Mouse (Mus musculus) right cerebral cortex, adult 2 months (tissue): ENCODE results near the gene Lrp1.
"Not testable (repeated sequence)": the region's sequence is repeated elsewhere in the genome, so short reads cannot be mapped to it uniquely, and the experiment has no call there.

Experiments used
- DNase-seq, 2 experiments: peaks; one replicate each; pipeline ENCODE4 v3.0.0; 2021 to 2022; ENCODE audit warnings: low spot score in 2 of 2

Gene Lrp1

DNA sequence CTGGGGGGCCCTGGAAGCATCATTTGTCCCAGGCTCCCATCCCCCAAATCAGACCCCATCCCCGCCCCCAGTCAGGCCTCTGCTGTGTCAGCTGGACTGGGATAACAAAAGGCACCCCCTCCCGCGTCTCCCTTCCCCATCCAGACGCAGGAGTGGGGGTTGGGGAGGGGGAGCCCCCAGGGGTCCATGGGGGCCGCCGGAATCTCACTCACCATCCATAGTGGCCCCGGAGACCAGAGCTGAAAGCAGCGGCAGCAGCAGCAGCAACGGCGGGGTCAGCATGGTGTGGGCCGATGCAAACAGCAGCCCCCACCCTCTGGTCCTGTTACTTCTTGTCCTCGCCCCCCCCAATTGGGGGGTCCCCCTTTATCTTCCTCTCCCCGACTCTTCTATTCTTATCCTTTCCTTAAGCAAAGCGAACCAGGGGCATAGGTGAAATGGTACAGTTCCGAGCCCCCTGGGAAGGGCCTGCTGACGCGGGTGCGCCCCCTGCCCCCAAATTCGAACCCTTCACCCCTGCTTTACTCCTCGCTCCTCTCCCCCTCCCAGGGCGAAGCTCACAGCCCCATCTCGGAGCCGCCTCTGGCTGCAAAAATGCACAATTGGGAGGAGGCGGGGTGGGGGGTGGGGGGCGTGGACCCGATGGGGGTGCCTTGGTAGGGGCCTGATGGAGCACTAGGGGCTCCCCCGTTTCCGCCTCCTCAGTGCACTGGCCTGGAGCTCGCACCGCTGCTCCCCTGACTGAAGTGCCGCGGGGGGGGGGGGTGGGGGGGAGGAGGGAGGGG lies at the start of gene Lrp1:
Gene Lrp1 (minus strand): TSS at position 743 of the 785 bp plus-strand sequence.
- no peak for DNase-seq

- no peak for DNase-seq
Observed at GRCm38 (mm10) chr10:127670185-127670584, 49.2 kb upstream of the Lrp1 start.

GRCm38 (mm10) chr10:127669170-127669569 lies 48.2 kb upstream of the Lrp1 start:
- DNase-seq = peak; percentile 60 to 61

- DNase-seq = peak; percentile 87
Observed at GRCm38 (mm10) chr10:127668093-127669050, 47.4 kb upstream of the Lrp1 start, which contains the start of gene Nab2. Gene Nab2 (minus strand): TSS chr10:127668568.

DNA sequence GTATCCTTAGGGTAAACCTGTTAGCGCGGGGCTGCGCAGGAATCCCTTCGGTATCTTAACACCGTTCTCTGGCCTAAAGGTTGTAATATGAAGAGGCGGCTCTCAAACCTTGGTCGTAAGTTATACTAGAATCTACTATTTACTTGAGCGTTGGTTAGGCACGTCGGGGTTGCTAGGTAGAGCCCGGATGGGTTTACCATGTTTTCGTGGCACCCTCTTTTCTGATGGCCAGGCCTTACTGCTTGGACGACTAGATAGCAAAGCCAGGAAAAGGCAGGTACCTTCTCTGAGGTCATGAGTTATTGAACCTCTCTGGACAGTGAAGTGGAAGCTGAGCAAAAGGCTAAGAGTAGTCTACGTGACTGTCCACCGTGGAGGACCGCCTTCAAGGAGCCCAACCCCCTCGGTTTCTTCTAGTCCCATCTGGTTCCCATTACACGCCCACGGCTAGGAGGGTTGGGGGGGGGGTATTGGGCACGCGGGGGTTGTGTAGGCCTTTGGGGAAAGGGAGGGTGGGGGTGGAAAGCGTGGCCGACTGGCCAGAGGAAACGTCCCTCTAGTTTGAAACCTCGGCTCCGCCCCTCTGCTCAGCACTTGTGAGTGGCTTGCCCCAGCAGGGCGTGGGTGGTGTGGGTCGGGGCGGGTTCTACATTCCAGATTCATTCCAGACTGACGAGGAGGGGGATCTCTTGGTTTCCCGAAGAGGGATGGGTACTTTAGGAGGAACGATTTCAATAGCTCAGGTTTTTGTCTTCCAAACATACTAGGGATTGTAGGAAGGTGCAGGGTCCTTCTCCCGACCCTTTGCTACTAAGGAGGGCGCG lies 46.5 kb upstream of the Lrp1 start:
- peak; percentile 73 to 78 for DNase-seq

GRCm38 (mm10) chr10:127666501-127667268 lies 45.7 kb upstream of the Lrp1 start, which contains the start of gene Nemp1:
Gene Nemp1 (plus strand): TSS chr10:127666901.
- DNase-seq = peak; percentile 73 to 75

DNA sequence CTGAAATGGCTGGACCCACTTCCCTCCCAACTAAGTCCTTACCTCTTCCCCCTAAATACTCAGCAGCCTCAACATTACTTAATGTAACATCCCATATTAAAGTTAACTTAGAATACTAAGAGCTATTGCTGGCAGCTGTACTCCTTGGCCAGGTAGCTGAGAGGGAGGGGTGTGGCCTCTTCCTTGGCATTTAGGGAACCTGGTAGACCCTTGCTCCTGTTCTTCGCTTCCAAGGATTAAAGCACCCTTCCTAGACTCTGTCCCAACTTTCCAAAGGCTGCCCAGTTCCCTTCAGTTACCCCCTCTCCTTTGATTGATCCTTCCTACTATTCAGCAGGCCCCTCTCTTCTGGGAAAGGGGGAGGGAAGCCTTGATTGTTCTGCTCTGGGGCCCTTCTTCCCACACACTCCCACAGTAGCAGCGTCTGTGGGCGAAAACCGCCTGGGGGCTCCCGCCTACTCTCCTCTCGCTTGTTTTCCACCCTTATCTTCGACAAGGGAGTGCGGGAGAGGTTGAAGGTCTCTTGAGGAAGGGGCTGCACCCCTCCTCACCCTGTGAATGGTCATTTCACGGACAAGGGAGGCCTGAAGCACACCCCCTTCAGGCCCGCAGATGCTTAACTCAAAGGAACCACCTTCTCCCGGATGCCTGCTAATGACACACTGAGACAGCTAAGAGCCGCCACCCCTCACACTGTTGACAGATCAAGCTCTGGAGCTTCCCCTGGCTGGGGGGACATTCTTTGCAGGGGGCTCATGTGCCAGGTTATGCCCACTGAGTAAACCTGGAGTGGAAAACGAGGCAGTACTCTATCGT lies 44.6 kb upstream of the Lrp1 start:
- no peak for DNase-seq

- DNase-seq = no peak
Observed at GRCm38 (mm10) chr10:127664891-127665290, 43.9 kb upstream of the Lrp1 start.

DNA sequence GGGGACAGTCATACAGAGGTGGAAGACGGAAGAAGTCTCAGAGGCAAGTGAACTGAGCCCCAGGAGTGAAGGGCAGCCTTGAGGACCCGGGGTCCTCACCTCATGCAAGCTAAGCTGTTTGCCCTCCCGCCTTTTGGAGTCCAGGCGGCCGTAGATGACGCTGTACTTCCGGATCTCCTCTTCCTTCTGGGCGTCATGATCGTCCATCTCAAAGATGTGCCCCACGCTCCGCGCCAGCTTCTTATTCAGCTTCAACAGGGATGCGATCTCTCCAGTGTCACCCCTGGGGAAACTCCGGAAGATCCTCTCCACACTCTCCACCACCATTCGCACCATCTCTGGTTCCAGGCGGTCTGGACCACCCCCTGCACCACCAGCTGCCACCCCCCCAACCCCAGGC lies 43.2 kb upstream of the Lrp1 start:
- no peak for DNase-seq

GRCm38 (mm10) chr10:127663590-127663989 lies 42.6 kb upstream of the Lrp1 start:
- no peak for DNase-seq

DNA sequence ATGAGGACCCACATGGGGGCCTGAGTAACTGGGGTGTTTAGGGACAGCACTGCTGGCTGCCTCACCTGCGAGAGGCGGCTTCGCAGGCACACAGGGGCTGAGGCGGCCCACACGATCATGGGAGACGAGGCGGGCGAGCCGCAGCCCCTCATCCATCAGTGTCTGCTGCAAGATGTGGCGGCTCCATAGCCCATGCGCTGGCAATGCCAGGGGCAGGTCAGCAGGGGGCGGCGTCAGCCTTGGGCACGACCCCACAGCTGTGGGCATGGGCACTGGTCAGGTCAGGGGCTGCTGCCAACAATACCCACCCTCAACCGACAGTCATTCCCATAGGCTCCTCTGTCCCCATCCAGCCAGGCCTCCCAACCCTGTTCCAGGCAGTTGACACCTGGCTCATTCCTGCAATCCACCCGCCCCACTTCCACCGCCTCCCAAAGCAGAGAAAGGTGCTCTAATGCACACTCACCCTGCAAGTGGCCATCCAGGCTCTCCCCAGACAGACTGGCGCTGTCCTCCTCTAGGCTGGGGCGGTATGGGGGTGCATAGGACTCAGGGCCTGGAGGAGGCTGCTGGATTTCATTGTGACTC lies 41.8 kb upstream of the Lrp1 start:
- no peak for DNase-seq

DNA sequence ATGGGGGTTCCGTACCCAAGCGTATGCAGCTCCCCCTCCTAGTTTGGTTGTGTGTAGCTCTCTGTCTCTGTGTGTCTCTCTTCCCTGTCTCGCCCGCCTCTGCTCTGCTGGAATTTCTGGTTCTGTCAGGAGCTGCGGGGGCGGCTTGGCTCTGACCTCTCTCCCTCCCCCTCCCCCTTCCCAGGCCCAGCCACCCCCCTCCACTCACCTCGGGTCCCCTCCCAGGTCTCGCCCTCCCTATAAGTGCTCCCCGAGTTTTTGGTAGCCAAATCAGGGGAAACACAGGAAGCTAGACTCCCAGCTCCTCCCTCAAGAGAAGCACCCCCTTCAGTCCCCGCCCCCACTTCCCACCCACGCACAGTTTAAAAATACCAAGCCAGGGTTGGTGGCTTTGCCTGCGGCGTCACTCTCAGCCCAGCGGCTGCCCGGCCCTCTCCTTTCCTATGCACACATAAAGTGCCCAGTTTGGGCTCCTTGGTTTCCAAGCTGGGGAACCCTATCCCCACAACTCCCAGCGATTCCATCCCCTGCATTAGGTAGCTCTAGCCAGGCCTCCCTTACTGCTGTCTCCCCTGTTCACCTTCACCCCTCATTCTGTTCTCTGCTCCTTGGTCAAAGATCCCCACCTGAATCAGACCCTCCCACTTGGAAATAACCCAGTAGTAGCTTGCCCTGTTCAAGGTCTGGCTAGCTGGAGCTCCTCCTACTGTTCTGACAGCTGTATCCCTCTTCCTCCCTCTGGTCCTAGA lies 41.1 kb upstream of the Lrp1 start:
- peak; percentile 61 to 66 for DNase-seq

DNA sequence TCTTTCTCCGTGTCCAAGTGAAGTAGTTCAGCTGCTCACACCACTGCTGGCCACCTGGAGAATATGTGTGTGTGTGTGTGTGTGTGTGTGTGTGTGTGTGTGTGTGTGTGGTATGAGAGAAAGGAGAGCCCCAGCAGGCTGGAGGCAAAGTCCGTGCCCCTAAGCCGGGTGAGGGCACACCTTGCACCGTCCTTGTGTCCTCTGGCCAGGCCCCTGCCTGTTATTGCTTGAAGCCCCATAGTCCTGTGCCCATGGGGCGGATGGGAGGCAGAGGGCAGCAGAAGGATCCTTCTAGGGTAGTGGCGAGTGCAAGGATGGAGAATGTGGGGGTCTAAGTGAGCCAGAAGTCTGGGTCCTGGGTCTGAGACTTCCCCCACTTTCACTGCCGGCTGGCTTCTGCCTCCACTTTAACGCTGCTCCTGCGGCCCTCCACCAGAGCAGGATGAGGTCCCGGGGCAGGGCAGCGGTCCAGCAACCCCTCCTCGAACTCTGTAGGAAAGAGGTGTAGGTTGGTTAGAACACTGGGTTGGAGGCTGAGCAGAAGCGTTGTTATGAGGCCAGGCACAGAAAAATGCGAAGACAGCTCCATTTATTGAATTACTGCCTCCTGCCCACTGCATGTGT lies 40.5 kb upstream of the Lrp1 start:
- no peak for DNase-seq

DNA sequence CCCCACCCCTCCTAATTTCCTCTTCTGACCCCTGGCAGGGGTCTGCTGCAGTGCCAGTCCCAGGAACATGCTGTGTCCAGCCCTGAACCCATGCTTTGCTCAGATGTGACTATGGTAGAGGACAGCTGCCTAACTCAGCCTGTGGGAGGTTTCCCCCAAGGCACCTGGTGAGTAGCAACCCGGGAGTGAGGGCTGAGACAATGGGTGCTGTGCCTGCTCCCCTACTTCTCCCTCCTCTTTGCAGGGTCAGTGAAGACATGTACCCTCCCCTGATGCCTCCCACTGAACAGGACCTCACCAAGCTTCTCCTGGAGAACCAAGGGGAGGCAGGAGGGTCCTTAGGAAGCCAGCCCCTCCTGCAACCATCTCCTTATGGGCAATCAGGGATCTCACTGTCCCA lies 38.6 kb upstream of the Lrp1 start:
- no peak for DNase-seq

- no peak for DNase-seq
Observed at GRCm38 (mm10) chr10:127658076-127658475, 37.1 kb upstream of the Lrp1 start.

GRCm38 (mm10) chr10:127657617-127658016 lies 36.7 kb upstream of the Lrp1 start:
- DNase-seq = not testable (repeated sequence)

DNA sequence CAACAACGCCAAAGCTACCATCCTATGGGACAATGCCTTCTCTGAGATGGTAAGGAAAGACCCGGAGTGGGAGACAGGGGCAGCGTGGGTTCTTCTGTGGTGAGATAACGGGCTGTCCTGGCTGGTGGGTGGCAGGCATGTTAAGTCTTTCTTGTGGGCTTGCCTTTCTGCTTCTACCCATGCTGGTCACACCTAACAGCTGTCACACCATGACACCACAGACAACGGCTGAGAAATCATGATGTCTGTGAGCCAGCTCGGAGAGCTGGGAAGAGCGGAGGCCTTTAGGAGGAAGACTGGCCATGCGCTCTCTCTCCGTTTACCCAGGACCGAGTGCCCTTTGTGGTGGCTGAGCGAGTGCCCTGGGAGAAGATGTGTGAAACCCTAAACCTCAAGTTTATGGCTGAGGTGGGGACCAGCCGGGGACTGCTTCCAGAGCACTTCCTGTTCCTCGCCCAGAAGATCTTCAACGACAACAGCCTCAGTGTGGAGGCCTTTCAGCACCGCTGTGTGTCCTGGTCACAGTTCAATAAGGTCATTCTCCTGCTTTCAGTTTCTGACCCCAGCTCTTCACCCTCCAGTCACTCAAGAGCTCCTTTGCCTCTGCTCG lies 34.1 kb upstream of the Lrp1 start:
- DNase-seq = no peak
